Mouse (Mus musculus) kidney, adult 2 months (tissue): ENCODE data around the gene Hsf4.

Source experiments
- CTCF ChIP-seq: fragments of 200-500 bp; conservative IDR thresholded peaks from 2 replicates; pipeline ENCODE4 v1.5.1; 2011; ENCODE audit warnings: low read depth, mild to moderate bottlenecking, control low read depth, low read length, moderate library complexity, mixed read lengths; ENCODE audit not compliant: insufficient read depth, insufficient read length
- POLR2A ChIP-seq: fragments of 200-500 bp; IDR thresholded peaks from one replicate; pipeline ENCODE4 v1.6.1; 2011; ENCODE audit warnings: low read depth, low read length, control low read depth

- no peak for TF ChIP-seq POLR2A
- TF ChIP-seq CTCF: no peak
Observed at GRCm38 (mm10) chr8:105260371-105261099, 9.1 kb upstream of the Hsf4 start.
